Comparison of ENCODE assay signal across 21 mouse cellular contexts in the genomic region with DNA sequence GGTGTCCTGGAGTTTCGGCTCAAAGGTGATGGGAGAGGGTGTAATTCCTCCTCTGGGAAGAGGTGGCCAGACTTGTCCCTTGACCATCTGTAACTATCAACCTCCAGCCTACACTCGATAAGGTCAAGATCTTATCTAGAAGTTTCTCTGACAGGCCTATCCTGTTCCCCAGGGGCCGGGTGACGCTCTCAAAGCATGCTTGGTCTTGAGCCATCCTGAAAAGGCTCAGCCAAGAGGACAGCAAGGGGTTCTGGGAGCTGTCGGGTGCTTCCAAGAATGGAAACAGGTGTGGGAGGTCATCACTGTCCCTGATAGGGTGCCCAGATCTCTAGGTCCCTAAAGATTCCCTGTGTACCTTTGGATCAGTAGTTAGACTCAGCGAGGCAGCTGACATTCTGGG. TPM values are rescaled to one million over a fixed set of nuclear protein-coding genes. Genes with fewer than 3 reads are reported as not detected.
DNase-seq lines count a peak whose midpoint lies in the region; ATAC-seq and TF ChIP-seq lines count a peak whose summit lies in the region.
"Had no signal": no experiment of that assay in that cellular context is flagged by ENCODE, and none has a peak within 500 bp of the region (broad histone marks: within the 10 kb centered on the region; RNA-seq: fewer than 3 reads in every experiment).

No protein-coding gene starts in this region.

- H3K9me3 ChIP-seq in midbrain, embryonic 16.5 days (replicated peaks; ENCODE audit: control insufficient read depth, low read length, poor library complexity, severe bottlenecking), result no peaks in the 10 kb centered on the region
- H3K9me3 ChIP-seq in midbrain, postnatal 0 days (ENCODE audit: low read length), result no peaks in the 10 kb centered on the region

- no peak for ATAC-seq in midbrain, embryonic 16.5 days
- no peak for ATAC-seq in midbrain, postnatal 0 days (ENCODE audit: low FRiP score)
- ATAC-seq: activated CD4-positive, CD25-positive, alpha-beta regulatory T cell, adult 4 months; CD4-positive, CD25-positive, alpha-beta regulatory T cell, adult 4 months; Patski had no signal

- H3K36me3 ChIP-seq in midbrain, embryonic 16.5 days (ENCODE audit: control insufficient read depth, insufficient read depth, low read length), result no peaks in the 10 kb centered on the region
- H3K36me3 ChIP-seq in midbrain, postnatal 0 days (ENCODE audit: insufficient read depth, low read length), result no peaks in the 10 kb centered on the region
- H3K36me3 ChIP-seq: G1E had no signal

- H3K4me2 ChIP-seq in midbrain, embryonic 16.5 days (ENCODE audit: low read length), result no peak overlapping the region
- H3K4me2 ChIP-seq in midbrain, postnatal 0 days (ENCODE audit: low read depth, low read length, poor library complexity, severe bottlenecking), result no peak overlapping the region

- no peak overlapping the region for H3K27ac ChIP-seq in midbrain, embryonic 16.5 days (ENCODE audit: low read length)
- no peak overlapping the region for H3K27ac ChIP-seq in midbrain, postnatal 0 days (ENCODE audit: low read depth, low read length)

- H3K9ac ChIP-seq in midbrain, embryonic 16.5 days (ENCODE audit: low read depth, low read length), result 0 out of 2 replicates have a peak overlapping the region, but pooled peaks have one; percentile 16
- H3K9ac ChIP-seq in midbrain, postnatal 0 days (replicated peaks; ENCODE audit: low read length, poor library complexity, severe bottlenecking), result no peak overlapping the region

- no peak overlapping the region for H3K4me3 ChIP-seq in midbrain, embryonic 16.5 days (ENCODE audit: low read depth, low read length)
- H3K4me3 ChIP-seq in midbrain, postnatal 0 days (ENCODE audit: low read depth, low read length), result no peak overlapping the region

- TF ChIP-seq CTCF in midbrain, postnatal 0 days (IDR thresholded peaks at IDR 0.05), result no peak

- no peaks in the 10 kb centered on the region for H3K4me1 ChIP-seq in midbrain, embryonic 16.5 days (ENCODE audit: control insufficient read depth, insufficient read depth, low read length)
- no peaks in the 10 kb centered on the region for H3K4me1 ChIP-seq in midbrain, postnatal 0 days (ENCODE audit: insufficient read depth, low read length)

- H3K27me3 ChIP-seq in midbrain, embryonic 16.5 days (ENCODE audit: control insufficient read depth, insufficient read depth, low read depth, low read length), result no peaks in the 10 kb centered on the region
- no peaks in the 10 kb centered on the region for H3K27me3 ChIP-seq in midbrain, postnatal 0 days (ENCODE audit: insufficient read depth, low read length)

- 73% methylated on average over 6 of the region's 6 CpGs for WGBS in midbrain, embryonic 16.5 days
- WGBS in midbrain, postnatal 0 days, result 74% methylated on average over 6 of the region's 6 CpGs

- DNase-seq in midbrain, postnatal 0 days (ENCODE audit: low spot score), result no peak
- DNase-seq in urinary bladder, postnatal 14 days (ENCODE audit: low spot score), result peak; percentile 55
- DNase-seq in urinary bladder, postnatal 4 days (ENCODE audit: low spot score in 2 of 2), result no peak
- DNase-seq in urinary bladder, postnatal 36 days (ENCODE audit: low spot score in 2 of 2), result peak; percentile 26 to 48
- DNase-seq in urinary bladder, postnatal 25 days (ENCODE audit: low spot score), result no peak
- DNase-seq: adrenal gland, adult 2 months; adrenal gland, adult 8-10 months; adrenal gland, postnatal 10 days; adrenal gland, postnatal 14 days; adrenal gland, postnatal 25 days; adrenal gland, postnatal 36 days; B cell, adult 2 months; cerebellum, adult 11 months; cerebellum, adult 11-12 months; cerebellum, adult 18-20 months had no signal

RNA-seq across cellular contexts. Expression of a gene that starts 4.4 kb away (rescaled TPM):
- 7.5 and 8.9 TPM in 2 replicates for polyA plus RNA-seq in midbrain, embryonic 16.5 days (2015; fragmentation: Nextera tagmentation; extraction: Ambion mirVana)
- 14.5 and 16.0 TPM in 2 replicates for total RNA-seq in midbrain, postnatal 0 days (2014; rRNA removed)
- polyA plus RNA-seq in midbrain, postnatal 0 days (2015; fragmentation: Nextera tagmentation; extraction: Ambion mirVana), result 6.7 and 8.9 TPM in 2 replicates
- total RNA-seq: MEL had no signal
- polyA plus RNA-seq: G1E, Patski had no signal

RNA-seq across cellular contexts. Expression of a gene that starts 20.5 kb away (rescaled TPM):
- polyA plus RNA-seq in midbrain, embryonic 16.5 days (2015; fragmentation: Nextera tagmentation; extraction: Ambion mirVana), result 22.9 and 28.4 TPM in 2 replicates
- 12.0 and 15.2 TPM in 2 replicates for total RNA-seq in midbrain, postnatal 0 days (2014; rRNA removed)
- polyA plus RNA-seq in midbrain, postnatal 0 days (2015; fragmentation: Nextera tagmentation; extraction: Ambion mirVana), result 22.0 and 22.1 TPM in 2 replicates

RNA-seq across cellular contexts. Expression of a gene that starts 52.3 kb away (rescaled TPM):
- polyA plus RNA-seq in midbrain, embryonic 16.5 days (2015; fragmentation: Nextera tagmentation; extraction: Ambion mirVana), result 286 and 309 TPM in 2 replicates
- total RNA-seq in midbrain, postnatal 0 days (2014; rRNA removed), result 395 and 494 TPM in 2 replicates
- 336 and 360 TPM in 2 replicates for polyA plus RNA-seq in midbrain, postnatal 0 days (2015; fragmentation: Nextera tagmentation; extraction: Ambion mirVana)

Comparison
In these comparisons a context has a peak if more than half of its experiments do, and no peak if none do; other contexts are left out.
1. DNase-seq: peak in urinary bladder, postnatal 14 days (single experiment) and urinary bladder, postnatal 36 days (2 of 2); none in midbrain, postnatal 0 days (single experiment), urinary bladder, postnatal 4 days (0 of 2) and urinary bladder, postnatal 25 days (single experiment).